Mouse (Mus musculus): ENCODE data around the gene Sypl.

Gene Sypl

DNA sequence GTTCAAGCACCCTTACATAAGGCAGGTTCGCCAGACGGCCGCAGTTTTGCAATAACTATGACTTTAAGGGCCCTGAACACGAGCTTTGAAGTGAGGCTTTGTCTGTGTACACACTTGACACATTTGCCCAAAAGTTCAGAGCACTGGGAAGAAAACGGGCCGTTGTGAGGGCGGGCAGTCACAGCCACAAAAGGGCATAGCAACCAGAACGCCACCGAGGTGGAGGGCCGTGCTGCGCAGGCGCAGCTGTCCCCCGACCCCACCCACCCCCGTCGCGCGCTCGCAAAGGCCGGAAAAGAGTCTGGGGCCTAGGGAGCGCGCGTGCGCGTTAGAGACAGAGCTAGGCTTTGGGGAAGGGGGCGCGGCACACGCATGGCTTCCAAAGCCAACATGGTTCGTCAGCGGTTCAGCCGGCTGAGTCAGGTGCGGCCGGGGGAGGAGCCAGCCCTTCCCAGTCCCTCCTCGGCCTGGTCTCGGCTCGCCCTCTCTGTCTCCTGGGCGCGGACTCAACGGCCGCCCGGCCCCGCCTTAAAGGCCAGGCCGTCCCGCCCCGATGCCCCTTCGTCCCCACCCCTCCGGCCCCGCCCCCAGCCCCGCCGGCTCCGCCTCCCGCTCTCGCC, at the start of gene Sypl:
TSS of gene Sypl (plus strand) at position 296 of the 620 bp plus-strand sequence.
- peak; percentile 94 to 95 for DNase-seq

GRCm38 (mm10) chr12:32909686-32910085, 44.0 kb upstream of the Sypl start:
- no peak for DNase-seq

- DNase-seq, result peak; percentile 63 to 78
Observed at GRCm38 (mm10) chr12:32910092-32910491, 43.6 kb upstream of the Sypl start.

DNA sequence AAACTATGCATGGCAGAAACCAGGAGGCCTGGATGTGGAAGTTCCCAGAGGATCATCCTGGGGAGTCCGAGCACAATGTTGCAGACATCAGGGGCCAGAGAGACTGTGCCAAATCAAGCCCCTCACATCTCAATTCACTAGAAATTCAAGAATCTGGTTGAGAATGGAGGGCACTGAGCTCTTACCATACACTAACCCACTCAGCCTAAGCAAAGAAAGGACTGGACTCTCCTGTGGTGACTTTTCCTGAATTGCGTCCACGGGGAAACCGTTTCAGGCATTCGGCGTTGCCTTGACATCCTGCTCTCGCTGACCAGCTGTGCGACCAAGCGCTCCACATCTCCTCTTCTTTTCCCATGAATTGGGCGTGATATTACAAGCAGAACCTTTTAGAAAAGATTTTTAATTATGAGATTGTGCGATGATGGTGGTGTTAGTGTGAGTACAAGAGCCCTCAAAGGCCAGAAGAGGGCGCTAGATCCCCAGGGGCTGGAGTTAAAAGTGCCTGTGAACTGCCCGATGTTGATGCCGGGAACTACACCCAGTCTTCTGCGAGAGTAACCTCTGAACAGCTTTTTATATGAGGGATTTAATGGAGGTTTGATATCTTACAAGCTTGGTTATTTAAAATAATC, 43.0 kb upstream of the Sypl start:
- DNase-seq, result peak; percentile 51 to 71

- no peak for DNase-seq
Observed at GRCm38 (mm10) chr12:32911569-32911968, 42.1 kb upstream of the Sypl start.

GRCm38 (mm10) chr12:32912772-32913171, 40.9 kb upstream of the Sypl start:
- no peak for DNase-seq

GRCm38 (mm10) chr12:32918683-32919082, 35.0 kb upstream of the Sypl start:
- DNase-seq, result no peak

DNA sequence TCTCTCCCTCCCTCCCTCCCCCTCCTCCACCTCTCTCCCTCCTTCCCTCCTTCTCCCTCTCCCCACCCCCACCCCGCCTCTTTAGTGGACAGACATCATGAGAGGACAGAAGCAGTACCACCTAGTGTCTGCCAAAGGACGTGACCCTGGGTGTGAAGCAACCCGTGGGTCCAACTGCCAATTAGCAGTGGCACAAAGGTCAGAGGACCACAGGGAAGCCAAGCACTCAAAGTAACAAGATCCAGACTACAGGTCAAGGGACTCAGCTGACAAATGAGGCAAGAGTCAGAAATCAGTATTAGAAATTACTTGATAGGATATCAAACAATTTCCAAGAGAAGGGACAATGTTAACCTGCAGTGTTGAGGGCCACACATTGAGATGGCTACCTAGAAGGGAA, 34.6 kb upstream of the Sypl start:
- no peak for DNase-seq

GRCm38 (mm10) chr12:32919527-32919926, 34.2 kb upstream of the Sypl start:
- DNase-seq, result no peak

DNA sequence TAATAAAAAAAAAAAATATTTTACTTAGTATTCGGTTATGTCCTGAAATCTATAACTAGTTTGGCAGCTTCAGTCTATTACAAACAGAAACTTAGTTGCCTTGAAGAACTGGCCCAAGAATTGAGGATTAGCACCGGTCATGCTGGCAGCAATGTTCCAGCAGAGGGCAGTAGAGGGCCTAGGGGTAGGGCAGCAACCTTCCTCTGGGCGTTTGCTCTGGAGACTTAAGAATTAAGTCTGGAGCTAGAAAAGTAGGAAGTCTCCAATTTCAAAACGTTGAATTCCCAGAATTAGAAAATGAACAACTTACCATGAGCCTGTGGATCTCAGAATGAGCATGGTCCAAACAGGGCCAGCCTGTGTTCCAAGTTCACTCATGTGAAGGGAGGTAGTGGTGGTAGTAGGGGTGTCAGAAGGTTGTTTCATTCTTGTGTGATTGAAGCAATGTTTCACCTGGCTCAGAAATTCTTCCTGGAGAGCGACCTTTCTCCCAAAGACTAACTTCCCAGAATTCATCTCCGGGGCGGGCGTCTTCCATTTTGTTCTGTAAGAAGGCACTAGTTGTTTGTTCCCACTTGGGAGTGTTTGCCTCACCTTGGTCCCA, 33.4 kb upstream of the Sypl start:
- peak; percentile 41 to 76 for DNase-seq

DNA sequence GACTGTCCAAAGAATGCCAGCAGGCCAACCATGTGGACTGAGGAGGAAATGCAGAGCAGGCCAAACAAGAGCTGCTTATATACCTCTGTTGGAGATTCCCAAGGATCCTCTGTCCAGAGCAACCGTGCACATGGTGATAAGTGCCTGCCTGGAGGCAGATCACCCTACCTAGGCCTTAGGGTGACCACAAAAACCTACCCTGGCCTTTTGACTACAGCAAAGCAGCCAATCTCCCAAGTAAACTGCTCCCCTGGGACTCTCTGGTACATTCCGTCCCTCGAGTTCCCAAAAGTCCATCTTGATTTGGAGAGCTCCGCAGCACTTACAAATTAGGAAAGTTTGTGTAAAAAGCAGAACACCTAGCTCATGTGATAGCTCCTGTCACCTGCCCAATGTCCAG, 32.6 kb upstream of the Sypl start:
- no peak for DNase-seq

DNA sequence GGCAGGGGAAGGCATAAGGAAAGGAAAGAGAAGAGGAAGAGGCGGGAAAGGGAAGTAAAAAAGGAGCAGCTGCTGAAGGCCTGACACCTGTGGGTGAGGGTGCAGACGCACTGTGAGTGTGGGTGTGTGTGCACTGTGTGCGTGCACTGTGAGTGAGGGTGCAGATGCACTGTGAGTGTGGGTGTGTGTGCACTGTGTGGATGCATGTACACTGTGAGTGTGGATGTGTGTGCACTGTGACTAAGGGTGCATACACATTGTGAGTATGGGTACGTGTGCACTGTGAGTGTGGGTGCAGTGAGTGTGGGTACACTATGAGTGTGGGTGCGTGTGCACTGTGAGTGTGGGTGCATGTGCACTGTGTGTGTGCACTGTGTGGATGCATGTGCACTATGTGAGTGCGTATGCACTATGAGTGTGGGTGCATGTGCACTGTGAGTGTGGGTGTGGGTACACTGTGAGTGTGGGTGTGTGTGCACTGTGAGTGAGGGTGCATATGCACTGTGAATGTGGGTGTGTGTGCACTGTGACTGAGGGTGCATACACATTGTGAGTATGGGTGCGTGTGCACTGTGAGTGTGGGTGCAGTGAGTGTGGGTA, 32.1 kb upstream of the Sypl start:
- no peak for DNase-seq

- no peak for DNase-seq
Observed at GRCm38 (mm10) chr12:32924245-32924644, 29.4 kb upstream of the Sypl start.

- DNase-seq, result peak; percentile 44 to 66
Observed at GRCm38 (mm10) chr12:32926331-32927172, 27.1 kb upstream of the Sypl start.

- DNase-seq, result peak in 1 of 2 experiments; percentile 22
Observed at GRCm38 (mm10) chr12:32927231-32927835, 26.4 kb upstream of the Sypl start.

- DNase-seq, result no peak
Observed at GRCm38 (mm10) chr12:32928180-32928579, 25.5 kb upstream of the Sypl start.

DNA sequence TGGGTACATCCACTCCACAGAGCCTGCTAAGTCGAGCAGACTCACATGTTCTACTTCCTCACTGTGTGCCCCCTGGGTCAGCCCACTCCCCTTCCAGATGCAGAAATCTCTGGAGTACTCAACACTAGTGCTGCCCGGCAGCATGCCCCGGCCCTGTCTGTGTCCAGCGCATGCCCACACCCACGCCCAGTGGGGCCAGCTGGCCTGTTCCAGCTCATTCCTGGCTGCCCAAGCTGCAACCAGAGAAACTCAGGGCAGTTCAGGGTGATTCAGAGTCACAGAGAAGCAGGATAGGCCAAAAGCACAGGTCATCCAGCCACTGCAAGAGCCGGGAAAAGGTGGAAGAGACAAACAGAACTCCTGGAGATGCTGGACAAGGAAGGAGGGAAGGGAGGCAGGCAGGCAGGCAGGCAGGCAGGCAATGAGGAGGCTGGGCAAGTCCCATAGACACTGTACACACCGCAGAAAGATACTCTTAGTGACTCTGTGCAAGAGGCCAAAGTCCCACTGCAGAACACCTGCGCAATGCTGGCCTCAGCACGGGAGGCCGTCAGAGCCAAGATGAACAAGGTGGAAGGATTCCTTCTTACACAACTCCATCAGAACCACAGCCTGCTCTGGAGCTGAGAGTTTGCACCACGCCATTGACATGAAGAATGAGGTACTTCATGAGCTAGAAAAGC, 23.7 kb upstream of the Sypl start:
- no peak for DNase-seq

- DNase-seq, result no peak
Observed at GRCm38 (mm10) chr12:32930566-32930965, 23.1 kb upstream of the Sypl start.

GRCm38 (mm10) chr12:32936246-32936946, 17.3 kb upstream of the Sypl start:
- peak in 1 of 2 experiments; percentile 22 for DNase-seq

GRCm38 (mm10) chr12:32941141-32941540, 12.6 kb upstream of the Sypl start:
- DNase-seq, result no peak

GRCm38 (mm10) chr12:32943347-32943746, 10.3 kb upstream of the Sypl start:
- no peak for DNase-seq

Data from cerebellum, postnatal 25 days (tissue).